Mouse (Mus musculus) liver, embryonic 13.5 days (tissue): Measurements from ENCODE around the gene Slit3. TPM values are rescaled to one million over a fixed set of nuclear protein-coding genes. Genes with fewer than 3 reads are reported as not detected.

Experiments used
- ATAC-seq: fragments of 200-750 bp; cut with Nextera tagmentation; 2 replicates; pipeline ENCODE4 v1.8.0; 2017; ENCODE audit warnings: low read depth, mild to moderate bottlenecking, moderate number of reproducible peaks, moderate library complexity
- DNase-seq: peaks from one replicate; pipeline ENCODE4 v3.0.0; 2022
- H3K27ac ChIP-seq: fragments of 300-500 bp; sonication (generic); 2 replicates; pipeline ENCODE4 v1.5.1; 2015; ENCODE audit warnings: moderate library complexity, mild to moderate bottlenecking, inconsistent platforms
- H3K27me3 ChIP-seq: fragments of 300-500 bp; sonication (generic); 2 replicates; pipeline ENCODE4 v1.6.1; 2015; ENCODE audit warnings: mild to moderate bottlenecking, inconsistent platforms
- H3K36me3 ChIP-seq: fragments of 300-500 bp; sonication (generic); 2 replicates; pipeline ENCODE4 v1.6.1; 2015; ENCODE audit warnings: mild to moderate bottlenecking, inconsistent platforms
- H3K4me1 ChIP-seq: fragments of 300-500 bp; sonication (generic); replicated peaks from 2 replicates; pipeline ENCODE4 v1.6.1; 2015; ENCODE audit warnings: inconsistent platforms
- H3K4me2 ChIP-seq: fragments of 300-500 bp; sonication (generic); 2 replicates; pipeline ENCODE4 v1.6.1; 2015; ENCODE audit warnings: inconsistent platforms, mild to moderate bottlenecking, moderate library complexity
- H3K4me3 ChIP-seq: fragments of 300-500 bp; sonication (generic); replicated peaks from 2 replicates; pipeline ENCODE4 v1.5.1; 2015; ENCODE audit warnings: mild to moderate bottlenecking, inconsistent platforms
- H3K9ac ChIP-seq: fragments of 300-500 bp; sonication (generic); 2 replicates; pipeline ENCODE4 v1.6.1; 2015; ENCODE audit warnings: mild to moderate bottlenecking, inconsistent platforms
- H3K9me3 ChIP-seq: fragments of 300-500 bp; sonication (generic); replicated peaks from 2 replicates; pipeline ENCODE4 v1.6.1; 2016; ENCODE audit warnings: inconsistent platforms
- WGBS: fragments of 180-500 bp; shearing (Covaris S2); methylation state at CpG from one replicate; pipeline ENCODE4 v1.1.7; 2015; ENCODE audit not compliant: insufficient replicate concordance; 5-methylcytosine and 5-hydroxymethylcytosine counted together
- polyA plus RNA-seq: library from polyadenylated mRNA; unstranded; fragments of >200 nt; fragmentation: Nextera tagmentation; extraction: Ambion mirVana; gene quantifications from 2 replicates; pipeline ENCODE4 v1.2.1, GENCODE M21; 2015

The Slit3 gene
- polyA plus RNA-seq, 1 experiment from 2014 or later = 0.44 TPM

DNA sequence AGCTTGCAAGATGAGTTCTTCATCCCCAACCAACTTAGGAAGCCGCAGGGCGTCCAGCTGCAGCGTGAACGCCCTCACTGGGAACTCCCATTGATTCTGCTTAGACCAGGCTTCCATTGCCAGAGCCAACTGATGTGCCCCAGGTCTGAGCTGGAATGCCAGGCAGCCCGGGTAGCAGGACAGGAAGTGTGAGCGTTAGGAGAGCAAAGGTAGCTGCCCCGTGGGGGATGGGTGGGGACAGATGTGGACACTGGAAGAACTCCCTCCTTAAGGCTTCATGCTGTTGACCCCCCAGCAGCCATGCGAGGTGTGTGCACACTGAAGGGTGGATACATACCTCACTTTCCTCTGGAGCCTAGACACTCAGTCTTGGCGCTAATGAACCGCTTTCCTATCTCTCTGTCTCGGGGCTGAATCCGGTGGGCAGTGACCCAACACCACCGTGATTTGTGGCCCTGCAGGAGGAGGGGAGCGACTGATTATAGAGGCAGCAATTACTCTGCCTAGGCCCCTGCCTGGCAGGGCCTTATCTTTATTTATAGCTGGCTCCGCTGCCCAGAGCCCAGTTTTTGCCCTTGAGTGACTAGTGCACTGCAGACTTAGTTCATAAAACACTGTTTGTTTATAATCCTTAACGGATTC lies 157.2 kb downstream of the Slit3 start:
- H3K27ac ChIP-seq = no peak overlapping the region
- no peak overlapping the region for H3K9ac ChIP-seq
- no peaks in the 10 kb centered on the region for H3K36me3 ChIP-seq
- H3K4me2 ChIP-seq = no peak overlapping the region
- DNase-seq = no peak
- no peaks in the 10 kb centered on the region for H3K27me3 ChIP-seq
- 59% methylated on average over 16 of the region's 16 CpGs for WGBS
- ATAC-seq = no peak
- no peak overlapping the region for H3K4me3 ChIP-seq
- H3K9me3 ChIP-seq = no peaks in the 10 kb centered on the region
- no peaks in the 10 kb centered on the region for H3K4me1 ChIP-seq

DNA sequence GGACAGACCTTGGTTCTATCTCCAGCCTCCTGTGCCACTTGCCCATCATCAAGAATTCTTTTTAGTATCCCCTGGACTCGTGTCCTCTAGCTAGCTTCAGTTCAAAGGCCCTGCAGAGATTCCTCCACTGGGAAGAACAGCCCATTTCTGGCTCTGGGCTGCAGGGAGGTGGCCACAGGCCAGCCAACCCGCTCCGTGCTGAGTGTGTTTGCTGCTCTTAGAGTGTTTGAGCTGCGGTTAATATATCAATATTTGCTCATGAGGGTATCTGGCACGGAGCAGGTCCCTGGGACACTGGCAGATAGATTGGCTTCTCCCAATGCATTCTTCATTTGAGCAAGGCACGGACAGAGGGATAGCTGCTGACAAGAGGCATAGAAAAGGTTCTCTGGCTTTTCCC lies 159.8 kb downstream of the Slit3 start:
- H3K4me3 ChIP-seq = no peak overlapping the region
- no peaks in the 10 kb centered on the region for H3K36me3 ChIP-seq
- H3K4me2 ChIP-seq = no peak overlapping the region
- no peaks in the 10 kb centered on the region for H3K9me3 ChIP-seq
- 44% methylated on average over 6 of the region's 6 CpGs for WGBS
- H3K4me1 ChIP-seq = no peaks in the 10 kb centered on the region
- no peaks in the 10 kb centered on the region for H3K27me3 ChIP-seq
- no peak for ATAC-seq
- no peak for DNase-seq
- H3K9ac ChIP-seq = no peak overlapping the region
- no peak overlapping the region for H3K27ac ChIP-seq

DNA sequence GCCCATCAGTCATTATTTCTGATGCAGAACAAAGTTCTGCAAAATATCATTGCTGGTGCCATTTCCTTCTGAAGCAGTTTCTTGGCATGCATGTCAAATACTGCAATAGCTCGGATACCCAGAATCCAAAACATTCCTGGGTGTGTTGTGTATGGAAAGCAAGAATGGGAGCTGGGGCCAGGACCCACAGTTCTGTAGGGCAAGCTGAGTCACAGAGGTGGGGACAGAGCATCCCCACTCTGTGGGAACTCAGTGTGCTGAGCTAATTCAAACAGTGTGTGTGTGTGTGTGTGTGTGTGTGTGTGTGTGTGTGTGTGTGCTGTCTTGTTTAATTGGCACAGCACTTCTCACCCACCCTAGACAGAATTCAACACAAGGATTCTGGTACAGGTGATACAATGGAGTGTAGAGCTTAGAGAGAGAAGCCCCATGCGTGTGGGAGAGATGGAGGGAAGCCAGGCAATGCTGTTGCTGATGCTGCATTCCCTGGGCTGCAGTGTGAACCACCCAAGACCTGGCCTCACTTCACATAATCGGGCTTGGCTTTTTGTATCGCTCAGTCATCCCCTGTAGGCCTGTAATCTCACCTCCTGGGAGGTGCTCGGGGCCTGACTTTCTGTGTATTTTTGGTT lies 161.1 kb downstream of the Slit3 start:
- ATAC-seq (no peak), DNase-seq (no peak)
- WGBS = 54% methylated on average over 5 of the region's 5 CpGs
- Histone ChIP-seq H3K36me3 (no peaks in the 10 kb centered on the region), H3K9me3 (no peaks in the 10 kb centered on the region), H3K4me1 (no peaks in the 10 kb centered on the region), H3K27me3 (no peaks in the 10 kb centered on the region), H3K9ac (no peak overlapping the region), H3K4me3 (no peak overlapping the region), H3K27ac (no peak overlapping the region), H3K4me2 (no peak overlapping the region)

DNA sequence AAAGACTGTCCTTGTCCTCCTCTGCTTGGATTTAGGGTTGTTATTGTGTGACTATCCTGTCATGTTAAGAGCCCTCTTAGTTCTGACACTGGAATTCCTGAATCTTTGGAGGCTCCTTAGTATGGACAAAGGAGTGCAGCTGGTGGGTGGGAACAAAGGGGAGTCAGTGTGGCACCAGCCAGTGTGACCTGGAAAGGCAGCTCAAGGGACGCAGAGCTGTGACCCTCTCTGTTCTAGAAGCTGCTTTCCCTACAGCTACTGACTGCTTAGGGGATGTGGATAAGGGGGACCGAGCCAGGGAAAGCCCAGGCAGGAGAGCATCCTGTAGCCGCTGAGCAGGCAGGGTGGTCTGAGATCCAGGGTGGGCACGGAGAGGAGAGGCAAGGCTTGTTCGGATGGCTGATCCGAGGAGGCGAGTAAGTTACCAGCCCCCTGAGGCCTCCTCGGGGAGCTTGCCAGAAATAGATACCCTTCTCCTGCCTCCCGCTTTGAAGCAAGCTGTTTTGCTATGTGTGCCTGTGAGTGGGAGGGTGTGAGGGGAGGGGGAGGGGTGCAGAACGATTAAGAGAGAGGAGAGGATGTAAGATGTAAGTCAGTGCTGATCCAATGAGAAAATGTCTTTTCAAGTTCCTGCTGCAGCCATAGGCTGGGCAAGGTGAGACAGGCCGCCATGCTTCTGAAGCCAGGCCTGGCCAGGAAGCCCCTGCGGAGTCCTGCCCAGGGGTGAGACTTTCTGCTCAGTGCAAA lies 162.0 kb downstream of the Slit3 start:
- Histone ChIP-seq H3K27ac (no peak overlapping the region), H3K4me1 (no peaks in the 10 kb centered on the region), H3K9ac (no peak overlapping the region), H3K27me3 (no peaks in the 10 kb centered on the region), H3K9me3 (no peaks in the 10 kb centered on the region), H3K4me2 (no peak overlapping the region), H3K4me3 (no peak overlapping the region), H3K36me3 (no peaks in the 10 kb centered on the region)
- ATAC-seq (no peak), DNase-seq (no peak)
- WGBS = 41% methylated on average over 12 of the region's 12 CpGs

DNA sequence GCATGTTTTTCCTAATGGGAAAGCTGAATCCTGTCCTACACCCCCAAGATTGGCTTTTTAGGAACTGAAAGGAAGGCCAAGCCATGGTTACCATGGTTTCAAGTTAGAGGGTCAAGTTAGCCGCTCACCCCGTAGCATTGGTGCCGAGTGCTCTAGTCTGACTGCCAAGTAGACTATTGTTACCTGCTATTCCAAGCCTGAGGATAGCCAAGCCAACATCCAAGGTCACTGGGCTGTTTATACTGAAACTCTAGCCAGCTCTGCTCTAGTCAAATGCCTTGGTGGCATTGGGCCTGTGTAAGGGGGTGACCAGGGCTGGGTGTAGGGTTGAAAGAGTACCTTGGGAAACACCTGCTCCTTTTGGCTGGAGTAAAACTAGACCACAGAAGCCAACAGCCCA lies 162.7 kb downstream of the Slit3 start:
- Histone ChIP-seq H3K27ac (no peak overlapping the region), H3K36me3 (no peaks in the 10 kb centered on the region), H3K4me3 (no peak overlapping the region), H3K27me3 (no peaks in the 10 kb centered on the region), H3K9ac (no peak overlapping the region), H3K4me2 (no peak overlapping the region), H3K4me1 (no peaks in the 10 kb centered on the region), H3K9me3 (no peaks in the 10 kb centered on the region)
- WGBS = 71% methylated on average over 3 of the region's 3 CpGs
- DNase-seq (no peak), ATAC-seq (no peak)

DNA sequence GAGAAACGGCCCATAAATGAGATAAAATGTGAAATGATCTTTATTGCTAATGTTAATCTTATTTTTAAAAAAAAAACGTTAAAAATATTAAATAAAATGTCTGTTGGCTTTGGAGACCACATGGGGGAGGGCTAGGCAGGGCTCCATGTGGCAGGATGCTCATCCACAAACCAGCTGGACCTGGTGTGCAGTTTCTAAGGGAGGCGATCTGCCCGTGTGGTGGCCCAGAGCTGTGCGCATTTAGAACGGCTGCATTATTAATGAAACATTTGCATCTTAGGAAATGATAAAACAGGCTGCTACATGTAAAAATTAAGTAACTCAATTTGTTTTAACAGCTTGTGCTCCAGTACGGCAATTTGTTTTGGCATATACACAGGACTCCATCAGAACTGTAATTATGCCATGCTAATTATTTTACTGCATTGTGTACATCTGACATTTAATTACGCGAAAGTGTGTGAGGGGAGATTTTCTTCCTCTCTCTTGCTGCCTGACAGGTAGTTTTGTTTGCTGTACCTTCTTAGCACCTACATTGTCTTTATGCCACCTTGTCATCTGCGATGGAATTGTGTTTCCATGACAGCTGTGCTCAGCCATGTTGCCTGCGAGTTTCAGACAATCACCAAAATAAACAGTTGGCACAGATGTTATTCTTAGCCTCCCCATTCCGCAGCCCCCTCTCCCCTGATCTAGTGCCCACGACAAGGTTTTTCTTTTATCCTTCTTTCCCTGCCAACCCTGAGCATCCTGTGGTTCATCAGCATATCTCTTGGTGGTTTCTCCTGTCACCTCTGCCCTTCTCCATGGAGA lies 165.8 kb downstream of the Slit3 start:
- no peak overlapping the region for H3K4me3 ChIP-seq
- no peaks in the 10 kb centered on the region for H3K9me3 ChIP-seq
- 74% methylated on average over 13 of the region's 13 CpGs for WGBS
- H3K27me3 ChIP-seq = no peaks in the 10 kb centered on the region
- no peak overlapping the region for H3K27ac ChIP-seq
- no peak overlapping the region for H3K9ac ChIP-seq
- DNase-seq = no peak
- H3K36me3 ChIP-seq = no peaks in the 10 kb centered on the region
- no peaks in the 10 kb centered on the region for H3K4me1 ChIP-seq
- ATAC-seq = no peak
- no peak overlapping the region for H3K4me2 ChIP-seq

DNA sequence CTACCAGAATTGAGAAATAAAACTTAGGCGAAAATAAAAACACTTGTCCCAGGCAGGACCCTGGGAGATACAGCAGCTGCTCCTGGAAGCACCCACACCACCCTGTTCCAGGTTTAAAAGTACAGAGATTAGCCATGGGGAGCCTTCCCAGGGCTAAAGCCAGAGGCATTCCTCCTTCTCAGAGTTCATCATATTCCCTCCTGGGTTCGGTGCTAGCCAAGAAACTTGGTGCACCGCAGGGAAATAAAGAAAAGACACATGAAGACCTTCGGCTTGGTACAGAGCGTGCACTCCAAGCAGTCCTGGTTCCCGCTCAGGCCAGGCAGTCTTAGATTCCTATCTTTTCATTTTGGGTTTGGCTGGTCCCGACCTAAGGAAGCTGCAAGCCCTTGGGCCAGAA lies 167.0 kb downstream of the Slit3 start:
- 70% methylated on average over 7 of the region's 7 CpGs for WGBS
- Histone ChIP-seq H3K9me3 (no peaks in the 10 kb centered on the region), H3K36me3 (no peaks in the 10 kb centered on the region), H3K27me3 (no peaks in the 10 kb centered on the region), H3K27ac (no peak overlapping the region), H3K4me2 (no peak overlapping the region), H3K4me3 (no peak overlapping the region), H3K9ac (no peak overlapping the region), H3K4me1 (no peaks in the 10 kb centered on the region)
- DNase-seq (no peak), ATAC-seq (no peak)

DNA sequence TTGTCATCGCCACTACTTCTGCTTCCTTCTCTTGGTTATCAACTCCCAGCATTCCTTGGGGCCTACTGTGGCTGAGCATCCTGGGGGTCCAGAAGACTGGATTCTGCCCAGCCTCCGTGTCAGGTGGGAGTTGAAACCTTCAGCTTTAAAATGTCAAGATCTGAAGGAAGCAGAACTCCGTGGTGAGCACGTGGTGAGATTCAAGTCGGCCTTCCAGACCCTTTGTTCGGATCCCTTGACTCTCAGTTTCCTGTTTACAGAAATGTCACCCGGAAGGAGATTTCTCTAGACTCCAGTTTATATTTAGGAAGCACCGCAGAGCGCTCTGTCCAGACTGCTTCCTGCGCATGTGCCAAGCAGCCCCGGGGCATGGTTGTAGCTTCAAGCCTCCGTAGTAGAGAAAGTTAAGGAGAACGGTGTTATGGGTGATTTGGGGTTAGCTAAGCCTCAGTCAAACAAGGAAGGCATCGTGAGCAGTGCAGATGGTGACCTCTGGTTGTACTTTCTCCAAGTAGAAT lies 167.8 kb downstream of the Slit3 start:
- H3K27ac ChIP-seq = no peak overlapping the region
- H3K36me3 ChIP-seq = no peaks in the 10 kb centered on the region
- no peak for DNase-seq
- no peaks in the 10 kb centered on the region for H3K4me1 ChIP-seq
- no peaks in the 10 kb centered on the region for H3K9me3 ChIP-seq
- no peak for ATAC-seq
- no peak overlapping the region for H3K4me2 ChIP-seq
- no peaks in the 10 kb centered on the region for H3K27me3 ChIP-seq
- WGBS = 48% methylated on average over 14 of the region's 14 CpGs
- H3K4me3 ChIP-seq = no peak overlapping the region
- H3K9ac ChIP-seq = no peak overlapping the region

DNA sequence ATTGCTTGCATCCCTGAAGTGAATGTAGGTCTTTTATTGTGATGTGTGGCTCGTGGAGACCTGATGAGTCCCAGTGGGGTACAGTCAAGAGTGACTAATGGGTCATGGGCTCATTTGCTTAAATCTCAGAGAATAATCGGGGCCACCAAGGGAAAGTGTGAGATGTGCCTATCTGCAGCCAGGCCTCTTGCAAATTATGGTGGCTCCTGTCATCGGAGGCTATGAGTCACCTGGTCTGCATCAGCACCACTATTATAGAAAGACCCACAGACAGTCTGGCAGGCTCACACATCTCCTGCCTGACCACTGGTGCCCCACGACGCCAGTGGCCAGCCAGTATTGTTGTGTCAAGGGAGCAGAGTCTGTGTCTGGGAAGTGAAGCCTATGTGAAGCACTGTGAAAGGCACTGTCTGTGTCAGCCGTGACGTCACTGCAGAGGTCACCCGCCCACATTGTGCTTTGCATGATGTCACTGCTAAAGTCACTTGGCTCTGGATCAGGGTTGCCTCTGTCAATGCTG lies 171.3 kb downstream of the Slit3 start:
- H3K9ac ChIP-seq = no peak overlapping the region
- no peaks in the 10 kb centered on the region for H3K9me3 ChIP-seq
- WGBS = 65% methylated on average over 8 of the region's 8 CpGs
- ATAC-seq = no peak
- no peaks in the 10 kb centered on the region for H3K4me1 ChIP-seq
- no peak overlapping the region for H3K4me3 ChIP-seq
- no peak overlapping the region for H3K27ac ChIP-seq
- no peaks in the 10 kb centered on the region for H3K27me3 ChIP-seq
- no peak overlapping the region for H3K4me2 ChIP-seq
- H3K36me3 ChIP-seq = no peaks in the 10 kb centered on the region
- no peak for DNase-seq

DNA sequence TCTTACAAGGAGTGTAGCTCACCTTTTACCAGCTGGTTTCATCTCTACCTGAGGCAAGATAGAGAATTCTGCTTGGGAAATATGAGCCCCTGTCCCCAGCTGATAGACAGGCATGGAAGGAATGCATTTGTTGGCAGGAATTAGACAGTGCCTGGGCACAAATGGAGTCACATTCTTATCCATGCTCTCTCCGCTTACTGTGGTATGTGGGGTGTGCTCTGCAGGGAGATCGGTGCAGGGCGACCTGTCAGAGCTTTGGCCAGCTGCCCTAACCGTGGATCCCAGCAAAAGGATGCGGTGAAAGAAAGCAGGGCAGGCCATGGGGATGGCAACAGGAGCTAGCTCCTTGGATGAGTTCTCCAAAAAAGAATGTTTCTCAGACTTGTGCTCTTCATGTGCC lies 172.2 kb downstream of the Slit3 start:
- Histone ChIP-seq H3K27me3 (no peaks in the 10 kb centered on the region), H3K9me3 (no peaks in the 10 kb centered on the region), H3K9ac (no peak overlapping the region), H3K4me2 (no peak overlapping the region), H3K4me1 (no peaks in the 10 kb centered on the region), H3K4me3 (no peak overlapping the region), H3K36me3 (no peaks in the 10 kb centered on the region), H3K27ac (no peak overlapping the region)
- no peak for DNase-seq
- 68% methylated on average over 5 of the region's 5 CpGs for WGBS
- no peak for ATAC-seq

DNA sequence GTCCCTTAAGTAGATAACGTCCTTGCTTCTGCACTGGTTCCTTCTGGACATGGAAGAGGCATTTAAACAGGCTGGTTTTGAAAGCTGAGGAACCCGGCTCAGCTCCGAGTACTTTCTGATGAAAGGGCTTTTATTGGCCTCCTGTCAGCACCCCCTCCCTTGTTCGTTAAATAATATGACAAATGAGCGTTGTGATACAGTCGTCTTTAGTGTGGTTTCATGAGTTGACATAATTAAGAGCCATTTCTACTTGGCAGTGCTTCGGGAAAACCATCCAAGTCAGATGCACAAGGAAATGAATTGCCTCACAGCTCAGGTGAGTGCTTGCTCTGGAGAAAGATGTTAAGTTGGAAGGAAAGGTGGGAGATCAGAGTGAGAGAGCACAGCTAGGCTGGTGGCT lies 173.6 kb downstream of the Slit3 start:
- H3K4me2 ChIP-seq = no peak overlapping the region
- ATAC-seq (no peak), DNase-seq (no peak)
- no peak overlapping the region for H3K9ac ChIP-seq
- no peak overlapping the region for H3K4me3 ChIP-seq
- no peaks in the 10 kb centered on the region for H3K4me1 ChIP-seq
- WGBS = 49% methylated on average over 7 of the region's 7 CpGs
- H3K9me3 ChIP-seq = no peaks in the 10 kb centered on the region
- H3K36me3 ChIP-seq = no peaks in the 10 kb centered on the region
- no peak overlapping the region for H3K27ac ChIP-seq
- H3K27me3 ChIP-seq = no peaks in the 10 kb centered on the region
